Mouse (Mus musculus) midbrain, embryonic 14.5 days (tissue): Measurements from ENCODE around the gene Dnaja4. TPM values are rescaled to one million over a fixed set of nuclear protein-coding genes. Genes with fewer than 3 reads are reported as not detected.

Source experiments
- ATAC-seq: fragments of 200-750 bp; cut with Nextera tagmentation; 2 replicates; pipeline ENCODE4 v1.8.0; 2017; ENCODE audit warnings: moderate number of reproducible peaks, moderate library complexity; ENCODE audit not compliant: low FRiP score, low TSS enrichment
- DNase-seq: peaks from one replicate; pipeline ENCODE4 v3.0.0-alpha.2; 2015
- H3K27ac ChIP-seq: fragments of 300-500 bp; sonication (generic); replicated peaks from 2 replicates; pipeline ENCODE4 v1.5.1; 2014; ENCODE audit warnings: mild to moderate bottlenecking, low read depth, low read length, moderate library complexity
- H3K27me3 ChIP-seq: fragments of 300-500 bp; sonication (generic); 2 replicates; pipeline ENCODE4 v1.6.1; 2014; ENCODE audit warnings: low read length, control low read depth, mixed read lengths; ENCODE audit not compliant: control insufficient read depth, insufficient read depth
- H3K36me3 ChIP-seq: fragments of 300-500 bp; sonication (generic); 2 replicates; pipeline ENCODE4 v1.6.1; 2014; ENCODE audit warnings: low read length, control low read depth; ENCODE audit not compliant: control insufficient read depth, insufficient read depth
- H3K4me1 ChIP-seq: fragments of 300-500 bp; sonication (generic); 2 replicates; pipeline ENCODE4 v1.6.1; 2014; ENCODE audit warnings: mild to moderate bottlenecking, antibody characterized with exemption, low read length, control low read depth; ENCODE audit not compliant: control insufficient read depth, insufficient read depth
- H3K4me2 ChIP-seq: fragments of 300-500 bp; sonication (generic); 2 replicates; pipeline ENCODE4 v1.6.1; 2014; ENCODE audit warnings: mild to moderate bottlenecking, low read length, moderate library complexity
- H3K4me3 ChIP-seq: fragments of 300-500 bp; sonication (generic); replicated peaks from 2 replicates; pipeline ENCODE4 v1.5.1; 2014; ENCODE audit warnings: low read depth, low read length
- H3K9ac ChIP-seq: fragments of 300-500 bp; sonication (generic); replicated peaks from 2 replicates; pipeline ENCODE4 v1.6.1; 2014; ENCODE audit warnings: mild to moderate bottlenecking, low read length, moderate library complexity
- H3K9me3 ChIP-seq: fragments of 300-500 bp; sonication (generic); 2 replicates; pipeline ENCODE4 v1.6.1; 2016; ENCODE audit warnings: low read length, control low read depth, mixed read lengths; ENCODE audit not compliant: control insufficient read depth
- WGBS: fragments of 180-500 bp; shearing (Covaris S2); extraction: QIAGEN DNeasy Blood & Tissue Kit; methylation state at CpG from one replicate; pipeline ENCODE4 v1.1.7; 2014; 5-methylcytosine and 5-hydroxymethylcytosine counted together
- polyA plus RNA-seq: library from polyadenylated mRNA; unstranded; fragments of >200 nt; fragmentation: Nextera tagmentation; extraction: Ambion mirVana; gene quantifications from 2 replicates; pipeline ENCODE4 v1.2.1, GENCODE M21; 2014

Dnaja4 gene
- polyA plus RNA-seq, 1 experiment from 2014 or later: 5.0 TPM

- 3% methylated on average over 32 of the region's 32 CpGs for WGBS
- H3K4me2 ChIP-seq: peak within 1 kb of the TSS; percentile 71
- H3K4me3 ChIP-seq: peak within 1 kb of the TSS; percentile 72
- peak; percentile 96 for ATAC-seq
- no peaks in the 10 kb centered on the region for H3K9me3 ChIP-seq
- no peaks in the 10 kb centered on the region for H3K27me3 ChIP-seq
- peak within 1 kb of the TSS; percentile 45; the same call in 1 of the 2 replicates for H3K27ac ChIP-seq
- peak within 1 kb of the TSS; percentile 61 for H3K9ac ChIP-seq
- peaks cover 15% of the 10 kb centered on the region for H3K36me3 ChIP-seq
- H3K4me1 ChIP-seq: peaks cover 9% of the 10 kb centered on the region
- peak; percentile 98 for DNase-seq
These were observed 35.4 kb downstream of the Dnaja4 start, which contains the start of gene Wdr61 for GRCm38 (mm10) chr9:54733921-54734638. Wdr61 (minus strand) TSS chr9:54734519.

GRCm38 (mm10) chr9:54734639-54735252 lies 36.1 kb downstream of the Dnaja4 start:
- Histone ChIP-seq H3K9ac (peak overlapping the region; percentile 61; the same call in 1 of the 2 replicates), H3K4me1 (peaks cover 9% of the 10 kb centered on the region), H3K36me3 (peaks cover 8% of the 10 kb centered on the region; the same call in 1 of the 2 replicates), H3K27me3 (no peaks in the 10 kb centered on the region), H3K4me2 (peak overlapping the region; percentile 71), H3K4me3 (peak overlapping the region; percentile 72), H3K27ac (peak overlapping the region; percentile 45; the same call in 1 of the 2 replicates), H3K9me3 (no peaks in the 10 kb centered on the region)
- ATAC-seq (no peak), DNase-seq (peak; percentile 15)
- WGBS: 22% methylated on average over 11 of the region's 11 CpGs

- WGBS: 20% methylated on average over 9 of the region's 9 CpGs
- DNase-seq (peak; percentile 89), ATAC-seq (no peak)
- no peak overlapping the region for H3K27ac ChIP-seq
- no peaks in the 10 kb centered on the region for H3K36me3 ChIP-seq
- H3K4me1 ChIP-seq: peaks cover 9% of the 10 kb centered on the region
- H3K4me3 ChIP-seq: no peak overlapping the region
- H3K27me3 ChIP-seq: no peaks in the 10 kb centered on the region
- H3K9me3 ChIP-seq: no peaks in the 10 kb centered on the region
- no peak overlapping the region for H3K4me2 ChIP-seq
- no peak overlapping the region for H3K9ac ChIP-seq
These were observed 37.6 kb downstream of the Dnaja4 start for GRCm38 (mm10) chr9:54736284-54736701.

GRCm38 (mm10) chr9:54738376-54738775 lies 39.7 kb downstream of the Dnaja4 start:
- no peak for ATAC-seq
- H3K4me3 ChIP-seq: no peak overlapping the region

GRCm38 (mm10) chr9:54743891-54744290 lies 45.2 kb downstream of the Dnaja4 start:
- 85% methylated on average over 4 of the region's 4 CpGs for WGBS
- H3K4me1 ChIP-seq: peaks cover 4% of the 10 kb centered on the region; the same call in 1 of the 2 replicates
- no peaks in the 10 kb centered on the region for H3K27me3 ChIP-seq
- ATAC-seq (no peak), DNase-seq (no peak)
- no peak overlapping the region for H3K4me3 ChIP-seq
- H3K9ac ChIP-seq: no peak overlapping the region
- H3K27ac ChIP-seq: no peak overlapping the region
- H3K36me3 ChIP-seq: no peaks in the 10 kb centered on the region
- H3K9me3 ChIP-seq: no peaks in the 10 kb centered on the region
- no peak overlapping the region for H3K4me2 ChIP-seq

More at GRCm38 (mm10) chr9:54738376-54738775, 39.7 kb downstream of the Dnaja4 start:
- no peaks in the 10 kb centered on the region for H3K36me3 ChIP-seq
- peaks cover 5% of the 10 kb centered on the region for H3K4me1 ChIP-seq
- no peak overlapping the region for H3K4me2 ChIP-seq
- no peaks in the 10 kb centered on the region for H3K27me3 ChIP-seq
- H3K27ac ChIP-seq: no peak overlapping the region
- H3K9ac ChIP-seq: no peak overlapping the region
- 20% methylated on average over 3 of the region's 3 CpGs for whole genome bisulfite sequencing
- peak; percentile 85 for DNase-seq
- no peaks in the 10 kb centered on the region for H3K9me3 ChIP-seq

- ATAC-seq (no peak), DNase-seq (no peak)
- Histone ChIP-seq H3K4me1 (peaks cover 4% of the 10 kb centered on the region; the same call in 1 of the 2 replicates), H3K9ac (no peak overlapping the region), H3K9me3 (no peaks in the 10 kb centered on the region), H3K4me2 (no peak overlapping the region), H3K27me3 (no peaks in the 10 kb centered on the region), H3K4me3 (no peak overlapping the region), H3K36me3 (no peaks in the 10 kb centered on the region), H3K27ac (no peak overlapping the region)
- 41% methylated on average over 13 of the region's 13 CpGs for WGBS
These were observed 47.2 kb downstream of the Dnaja4 start for GRCm38 (mm10) chr9:54745740-54746370.

- 85% methylated on average over 7 of the region's 7 CpGs for WGBS
- H3K27ac ChIP-seq: no peak overlapping the region
- H3K4me2 ChIP-seq: no peak overlapping the region
- peaks cover 14% of the 10 kb centered on the region for H3K4me1 ChIP-seq
- ATAC-seq (no peak), DNase-seq (no peak)
- H3K9ac ChIP-seq: no peak overlapping the region
- no peaks in the 10 kb centered on the region for H3K36me3 ChIP-seq
- no peaks in the 10 kb centered on the region for H3K9me3 ChIP-seq
- no peaks in the 10 kb centered on the region for H3K27me3 ChIP-seq
- H3K4me3 ChIP-seq: no peak overlapping the region
These were observed 51.7 kb downstream of the Dnaja4 start for GRCm38 (mm10) chr9:54750215-54750981.

- whole genome bisulfite sequencing: 95% methylated on average over 2 of the region's 2 CpGs
- Histone ChIP-seq H3K27ac (no peak overlapping the region), H3K9ac (no peak overlapping the region), H3K4me1 (peaks cover 9% of the 10 kb centered on the region), H3K27me3 (no peaks in the 10 kb centered on the region), H3K4me2 (no peak overlapping the region), H3K36me3 (no peaks in the 10 kb centered on the region), H3K4me3 (no peak overlapping the region), H3K9me3 (no peaks in the 10 kb centered on the region)
- DNase-seq (no peak), ATAC-seq (no peak)
These were observed 53.0 kb downstream of the Dnaja4 start for GRCm38 (mm10) chr9:54751684-54752083.
